Mouse (Mus musculus): ENCODE results near the gene Rtel1.
A peak's percentile ranks its signal among the peaks of the same experiment; 100 is the strongest.

Gene Rtel1

DNA sequence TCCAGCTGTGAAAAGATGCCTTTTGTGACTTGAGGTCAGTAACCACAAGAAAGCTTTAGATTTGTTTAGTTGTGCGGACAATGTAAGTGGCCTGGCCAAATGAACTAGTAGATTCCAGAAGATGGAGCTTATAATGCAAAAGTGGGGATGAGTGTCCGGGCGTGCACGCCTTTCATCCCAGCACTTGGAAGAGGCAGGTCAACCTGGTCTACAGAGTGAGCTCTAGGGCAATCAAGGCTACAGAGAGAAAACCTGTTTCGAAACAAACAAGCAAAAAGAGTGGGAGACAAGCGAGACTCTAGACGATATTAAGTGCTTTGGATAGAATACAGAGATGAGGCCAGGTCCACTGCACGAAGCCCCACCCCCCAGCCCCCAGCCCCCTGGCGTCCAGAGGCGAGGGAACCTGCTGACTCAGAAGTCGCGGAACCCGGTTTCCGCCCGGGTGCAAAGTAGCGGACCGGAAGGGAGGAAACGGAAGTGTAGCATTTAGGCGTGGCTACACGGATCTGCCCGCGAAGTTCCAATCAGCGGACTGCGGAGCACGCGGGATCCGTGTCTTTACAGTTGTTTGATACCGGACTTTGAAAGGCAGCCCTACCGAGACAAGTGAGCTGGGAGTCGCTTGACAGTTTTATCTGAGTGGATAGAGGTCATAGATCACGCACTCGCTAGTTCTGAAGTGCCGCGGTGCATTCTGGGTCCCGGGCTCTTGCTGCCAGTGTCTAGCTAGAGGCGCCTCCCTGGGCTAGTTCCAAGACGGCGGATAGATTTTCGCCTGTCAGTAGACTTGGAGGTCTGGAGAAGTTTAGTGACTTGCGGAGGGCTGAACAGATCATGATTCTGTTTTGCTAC, at the start of gene Rtel1:
Gene Rtel1 (plus strand): TSS at position 492 of the 855 bp plus-strand sequence.
- DNase-seq (ENCODE audit: low spot score in 2 of 2): peak; percentile 67 to 69

DNA sequence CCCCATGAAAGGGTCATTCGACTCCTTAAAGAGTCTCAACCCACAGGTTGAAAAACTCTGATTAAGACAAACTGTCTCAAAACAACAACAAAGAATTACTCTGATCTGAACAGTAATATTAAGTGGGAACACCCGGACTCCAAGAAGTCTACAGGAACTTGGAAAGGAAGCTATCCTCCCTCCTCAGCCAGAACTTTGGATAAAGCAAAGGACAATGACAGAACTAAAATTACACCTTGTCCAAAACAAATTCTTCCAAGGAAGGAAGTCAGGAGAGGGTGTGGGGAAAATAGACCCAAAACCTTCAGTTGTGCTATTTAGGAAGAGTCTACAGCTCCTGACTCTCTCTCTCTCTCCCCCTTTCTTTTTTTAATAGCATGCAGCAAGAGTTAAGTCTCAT, 47.4 kb upstream of the Rtel1 start:
- no peak for DNase-seq (ENCODE audit: low spot score in 2 of 2)

DNA sequence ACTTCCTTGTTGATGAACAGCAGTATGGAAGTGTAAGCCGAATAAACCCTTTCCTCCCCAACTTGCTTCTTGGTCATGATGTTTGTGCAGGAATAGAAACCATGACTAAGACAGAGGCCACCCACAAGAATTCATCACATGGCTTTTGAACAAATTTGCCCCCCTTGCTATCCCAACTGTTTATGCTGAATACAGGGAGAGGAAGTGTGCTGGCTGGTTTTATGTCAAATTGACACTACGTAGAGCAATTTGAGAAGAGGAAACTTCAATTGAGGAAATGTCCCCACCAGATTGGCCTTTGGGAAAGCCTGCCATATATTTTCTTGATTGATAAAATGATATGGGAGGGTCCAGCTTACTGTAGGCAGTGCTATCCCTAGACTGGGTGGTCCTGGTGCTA, 45.7 kb upstream of the Rtel1 start:
- DNase-seq (ENCODE audit: low spot score in 2 of 2): no peak

DNA sequence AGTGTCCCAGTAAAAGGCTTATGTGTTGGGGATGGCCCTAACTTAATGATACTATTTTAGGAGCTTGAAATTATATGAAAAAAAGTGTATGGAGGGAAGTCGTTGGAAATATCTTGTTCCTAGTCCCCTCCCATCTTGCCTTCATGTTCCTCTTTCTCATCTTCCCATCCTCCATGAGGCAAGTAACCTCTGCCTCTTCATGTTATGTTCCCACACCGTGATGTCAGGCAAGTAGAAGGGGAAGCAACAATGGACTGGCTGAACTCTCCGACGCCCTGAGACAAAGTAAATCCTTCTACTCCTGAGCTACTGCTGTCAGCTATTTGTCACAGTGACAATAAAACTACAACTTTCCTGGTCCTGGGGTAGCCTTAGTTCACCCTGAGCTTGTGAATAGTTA, 44.9 kb upstream of the Rtel1 start:
- DNase-seq (ENCODE audit: low spot score in 2 of 2): no peak

- DNase-seq (ENCODE audit: low spot score in 2 of 2): no peak
These were observed 42.8 kb upstream of the Rtel1 start for GRCm38 (mm10) chr2:181276766-181277165.

DNA sequence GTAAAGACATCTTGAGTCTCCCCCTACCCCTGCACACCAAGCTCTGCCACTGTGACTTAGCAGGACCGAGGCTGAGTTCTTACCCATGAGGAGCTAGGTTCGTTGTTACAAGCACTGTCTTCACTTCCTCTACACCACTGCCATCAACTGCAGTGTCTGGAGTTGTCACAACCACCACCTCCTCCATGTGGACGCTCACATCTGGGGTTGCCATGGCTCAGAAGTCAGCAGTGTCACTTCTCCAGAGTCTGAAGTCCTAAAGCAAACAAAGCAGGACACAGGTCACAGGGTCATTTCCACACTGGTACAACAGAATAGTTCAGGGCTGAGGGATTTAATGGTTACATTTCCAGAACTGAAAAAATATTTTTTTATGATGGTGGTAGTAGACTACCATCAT, 41.7 kb upstream of the Rtel1 start:
- DNase-seq (ENCODE audit: low spot score in 2 of 2): no peak

- no peak for DNase-seq (ENCODE audit: low spot score in 2 of 2)
These were observed 39.6 kb upstream of the Rtel1 start for GRCm38 (mm10) chr2:181279968-181280367.

GRCm38 (mm10) chr2:181286629-181287337, 32.8 kb upstream of the Rtel1 start:
- DNase-seq (ENCODE audit: low spot score in 2 of 2): no peak

- peak in 1 of 2 experiments; percentile 64 for DNase-seq (ENCODE audit: low spot score in 2 of 2)
These were observed 32.1 kb upstream of the Rtel1 start for GRCm38 (mm10) chr2:181287338-181287957.

DNA sequence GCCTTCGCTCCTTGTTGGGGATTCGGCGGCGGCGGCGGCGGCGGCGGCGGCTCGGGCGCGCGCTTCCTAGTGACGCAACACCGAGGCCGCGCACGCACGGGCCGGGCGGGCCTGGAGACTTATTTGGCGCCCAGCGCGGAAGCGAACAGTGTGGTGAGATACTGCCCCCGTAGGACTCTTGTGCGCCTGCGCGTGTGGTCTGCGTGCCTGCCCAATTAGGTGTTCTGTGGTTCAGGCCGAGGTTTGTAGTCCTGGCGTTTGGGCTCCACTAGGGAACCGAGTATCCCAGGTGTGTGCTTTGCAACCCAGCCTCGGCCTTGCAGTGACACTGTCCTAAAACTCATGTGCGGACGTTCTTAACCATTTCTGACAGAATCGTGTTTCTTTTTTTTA, 31.6 kb upstream of the Rtel1 start, which contains the start of gene Gmeb2:
Gene Gmeb2 (minus strand): TSS at position 78 of the 393 bp plus-strand sequence.
- DNase-seq (ENCODE audit: low spot score in 2 of 2): peak; percentile 90 to 93

DNA sequence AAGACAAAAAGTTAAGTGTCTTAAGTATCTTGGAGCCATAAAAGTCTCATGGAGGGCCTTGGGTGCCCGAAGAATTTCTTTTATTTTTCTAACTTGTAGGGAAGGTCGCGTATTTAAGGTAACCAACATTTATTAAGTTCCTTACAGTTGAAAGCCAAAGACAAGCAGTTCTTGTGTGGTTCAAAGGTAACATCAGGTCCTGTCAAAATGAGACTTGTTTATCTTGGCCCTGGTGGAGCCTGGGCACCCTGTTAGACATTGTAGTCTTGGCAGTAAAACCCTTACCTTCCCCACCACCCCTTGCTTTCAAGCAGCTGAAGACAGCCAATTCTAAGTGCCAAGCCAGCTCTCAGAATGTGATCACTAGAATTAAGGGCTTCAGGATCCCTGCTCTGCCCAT, 30.8 kb upstream of the Rtel1 start:
- no peak for DNase-seq (ENCODE audit: low spot score in 2 of 2)

GRCm38 (mm10) chr2:181290937-181291336, 28.6 kb upstream of the Rtel1 start:
- DNase-seq (ENCODE audit: low spot score in 2 of 2): no peak

DNA sequence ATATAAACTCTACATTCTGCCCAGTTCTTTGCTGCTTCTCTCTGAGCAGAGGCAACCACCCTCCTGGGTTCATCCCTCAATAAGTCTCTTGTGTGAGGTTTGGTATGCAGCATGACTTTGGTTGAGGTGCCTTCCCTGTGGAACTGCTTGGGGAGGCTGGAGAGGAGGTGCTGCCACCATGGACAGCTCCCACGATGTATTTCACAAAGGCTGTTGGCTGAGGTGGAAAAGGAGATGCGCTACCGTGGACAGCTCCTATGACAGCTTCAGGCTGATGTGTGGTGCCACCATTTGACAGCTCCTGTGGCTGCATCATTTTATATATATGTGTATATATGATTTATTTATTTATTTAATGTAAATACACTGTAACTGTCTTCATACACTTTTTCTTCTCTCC, 17.5 kb upstream of the Rtel1 start:
- no peak for DNase-seq (ENCODE audit: low spot score in 2 of 2)

GRCm38 (mm10) chr2:181304944-181305343, 14.6 kb upstream of the Rtel1 start:
- no peak for DNase-seq (ENCODE audit: low spot score in 2 of 2)

DNA sequence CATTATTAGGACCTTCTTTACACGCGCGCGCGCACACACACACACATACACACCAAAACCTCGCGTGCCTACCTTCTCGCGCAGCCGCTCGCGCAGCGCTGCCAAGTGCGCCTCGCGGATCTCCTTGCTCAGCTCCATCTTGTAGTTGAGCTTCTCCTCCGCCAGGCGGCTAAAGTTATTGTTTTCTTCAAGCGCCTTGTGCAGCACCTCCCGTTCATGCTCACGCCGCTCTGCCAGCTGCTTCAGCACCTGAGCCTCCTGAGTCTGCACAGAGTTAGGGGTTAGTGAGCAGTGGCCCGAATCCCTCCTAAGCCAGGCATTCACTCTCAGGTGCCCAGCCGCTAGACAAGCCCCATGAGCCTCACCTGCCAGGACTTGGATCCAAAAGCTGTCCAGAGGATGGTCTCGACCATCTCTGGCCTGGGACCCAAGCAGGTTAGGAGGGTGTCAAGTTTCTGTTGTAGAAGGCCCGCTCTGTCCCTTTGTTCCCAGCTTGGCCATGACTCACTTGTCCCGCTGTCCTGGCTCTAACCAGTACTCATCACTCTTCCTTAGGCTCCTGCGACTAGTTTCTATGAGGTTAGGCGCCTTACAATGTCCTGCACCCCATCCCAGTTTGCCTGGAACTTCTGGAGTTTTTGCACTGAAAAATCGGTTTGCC, 12.3 kb upstream of the Rtel1 start:
- DNase-seq (ENCODE audit: low spot score in 2 of 2): peak; percentile 44 to 48

GRCm38 (mm10) chr2:181312435-181312834, 7.1 kb upstream of the Rtel1 start:
- DNase-seq (ENCODE audit: low spot score in 2 of 2): no peak

GRCm38 (mm10) chr2:181313006-181313343, 6.6 kb upstream of the Rtel1 start:
- no peak for DNase-seq (ENCODE audit: low spot score in 2 of 2)

GRCm38 (mm10) chr2:181313344-181314079, 6.0 kb upstream of the Rtel1 start:
- peak in 1 of 2 experiments; percentile 21 for DNase-seq (ENCODE audit: low spot score in 2 of 2)

DNA sequence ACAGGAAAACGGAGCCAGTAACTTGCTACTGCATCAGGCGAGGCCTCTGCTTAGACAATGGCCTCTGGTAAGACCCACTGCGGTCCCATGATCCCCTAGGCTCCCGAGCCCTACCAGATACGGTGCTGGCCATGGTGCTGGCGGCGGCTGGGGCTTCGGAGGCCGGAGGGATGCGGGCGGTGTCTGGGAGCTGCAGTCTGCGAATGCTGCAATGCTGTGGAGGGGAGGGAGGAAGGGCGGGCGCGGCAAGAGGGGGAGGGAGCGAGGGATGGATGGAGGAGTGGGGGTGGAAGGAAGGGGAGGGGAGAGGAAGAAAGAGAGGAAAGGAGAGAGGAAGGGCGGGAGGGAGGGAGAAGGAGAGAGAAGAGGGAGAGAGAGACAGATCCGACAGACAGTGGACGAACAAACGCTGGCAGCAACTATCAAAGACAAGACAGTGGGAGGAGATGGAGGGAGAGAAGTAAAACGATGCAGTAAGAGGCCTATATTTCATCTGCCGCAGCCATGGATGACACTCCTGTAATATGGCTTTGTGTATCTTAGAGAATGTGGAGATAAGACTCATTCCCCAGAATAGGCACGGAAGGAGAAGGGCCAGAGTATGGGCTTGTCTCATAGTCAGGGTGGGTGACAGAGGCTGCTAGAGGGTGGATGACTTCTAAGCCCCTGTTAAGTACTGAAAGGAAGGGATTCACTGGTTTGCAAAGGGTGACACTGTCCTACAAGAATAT, 5.3 kb upstream of the Rtel1 start, which contains the start of gene Stmn3:
Gene Stmn3 (minus strand): TSS at position 421 of the 731 bp plus-strand sequence.
- peak; percentile 51 to 65 for DNase-seq (ENCODE audit: low spot score in 2 of 2)

GRCm38 (mm10) chr2:181320103-181320499, 562 bp downstream of the Rtel1 start:
- no peak for DNase-seq (ENCODE audit: low spot score in 2 of 2)

DNA sequence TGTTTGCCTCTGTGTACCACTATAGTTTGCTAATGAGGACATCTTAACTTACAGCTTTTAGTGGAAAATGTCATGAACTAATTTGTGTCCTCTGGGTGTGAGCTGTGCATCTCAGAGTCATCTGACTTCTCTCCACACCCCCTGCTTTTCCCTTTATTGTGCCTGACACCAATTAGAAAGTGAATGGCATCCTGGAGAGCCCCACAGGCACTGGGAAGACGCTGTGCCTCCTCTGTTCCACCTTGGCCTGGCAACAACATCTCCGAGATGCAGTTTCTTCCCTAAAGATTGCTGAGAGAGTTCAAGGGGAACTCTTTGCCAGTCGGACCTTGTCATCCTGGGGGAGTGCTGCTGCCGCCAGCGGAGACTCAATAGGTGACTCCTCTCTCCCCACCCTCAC, 2.6 kb downstream of the Rtel1 start:
- DNase-seq (ENCODE audit: low spot score in 2 of 2): no peak

All from frontal cortex, postnatal 14 days (tissue).